Mouse (Mus musculus): ENCODE results near the gene Bank1.

DNA sequence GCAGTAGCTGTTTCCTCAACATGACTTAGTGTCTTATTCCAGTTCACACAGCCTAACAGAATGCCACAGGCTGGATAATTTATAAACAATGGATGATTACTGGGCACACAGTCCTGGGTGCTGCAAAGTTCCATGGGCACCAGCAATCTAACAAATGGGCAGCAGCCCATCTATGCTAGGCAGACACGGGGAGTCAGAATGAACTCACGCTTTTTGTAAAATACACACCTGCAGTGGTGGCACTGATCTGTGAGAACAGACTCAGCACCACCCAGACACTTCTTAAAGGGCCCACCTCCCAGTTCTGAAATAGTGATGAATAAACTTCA is 159.9 kb downstream of the Bank1 start:
- TF ChIP-seq CTCF (IDR thresholded peaks at IDR 0.05; ENCODE audit: borderline replicate concordance, insufficient read depth, low read length), result no peak
- TF ChIP-seq POLR2A (IDR thresholded peaks at IDR 0.05; ENCODE audit: low read depth, low read length), result no peak
